Mouse (Mus musculus) limb, embryonic 15.5 days (tissue): ENCODE results near the gene Fkbp1b. TPM values are rescaled to one million over a fixed set of nuclear protein-coding genes. Genes with fewer than 3 reads are reported as not detected.
"Not testable (repeated sequence)": the region's sequence is repeated elsewhere in the genome, so short reads cannot be mapped to it uniquely, and the experiment has no call there.

Source experiments
- ATAC-seq: fragments of 200-750 bp; cut with Nextera tagmentation; 2 replicates; pipeline ENCODE4 v1.8.0; 2017; ENCODE audit warnings: low read depth, moderate TSS enrichment; ENCODE audit not compliant: insufficient number of reproducible peaks, low FRiP score, low TSS enrichment
- H3K27ac ChIP-seq: fragments of 300-500 bp; sonication (generic); 2 replicates; pipeline ENCODE4 v1.5.1; 2015; ENCODE audit warnings: moderate library complexity, mild to moderate bottlenecking, inconsistent platforms
- H3K27me3 ChIP-seq: fragments of 300-500 bp; sonication (generic); 2 replicates; pipeline ENCODE4 v1.6.1; 2015; ENCODE audit warnings: inconsistent platforms
- H3K36me3 ChIP-seq: fragments of 300-500 bp; sonication (generic); 2 replicates; pipeline ENCODE4 v1.6.1; 2015; ENCODE audit warnings: inconsistent platforms
- H3K4me1 ChIP-seq: fragments of 300-500 bp; sonication (generic); 2 replicates; pipeline ENCODE4 v1.6.1; 2015; ENCODE audit warnings: inconsistent platforms
- H3K4me2 ChIP-seq: fragments of 300-500 bp; sonication (generic); 2 replicates; pipeline ENCODE4 v1.6.1; 2015; ENCODE audit warnings: mild to moderate bottlenecking, inconsistent platforms
- H3K4me3 ChIP-seq: fragments of 300-500 bp; sonication (generic); 2 replicates; pipeline ENCODE4 v1.5.1; 2015; ENCODE audit warnings: mild to moderate bottlenecking, inconsistent platforms
- H3K9ac ChIP-seq: fragments of 300-500 bp; sonication (generic); 2 replicates; pipeline ENCODE4 v1.6.1; 2015; ENCODE audit warnings: inconsistent platforms
- H3K9me3 ChIP-seq: fragments of 300-500 bp; sonication (generic); 2 replicates; pipeline ENCODE4 v1.6.1; 2016; ENCODE audit warnings: inconsistent platforms
- WGBS: fragments of 180-500 bp; shearing (Covaris S2); methylation state at CpG from one replicate; pipeline ENCODE4 v1.1.7; 2015; 5-methylcytosine and 5-hydroxymethylcytosine counted together
- polyA plus RNA-seq: library from polyadenylated mRNA; unstranded; fragments of >200 nt; fragmentation: Nextera tagmentation; extraction: Ambion mirVana; gene quantifications from 2 replicates; pipeline ENCODE4 v1.2.1, GENCODE M21; 2015

The Fkbp1b gene
- polyA plus RNA-seq, result 14.0 and 15.2 TPM in 2 replicates

GRCm38 (mm10) chr12:4841392-4841887, at the start of gene Fkbp1b:
Gene Fkbp1b, minus strand, starts transcription at chr12:4841591.
- peak within 1 kb of the TSS; percentile 93 for H3K4me2 ChIP-seq
- under 1% methylated on average over 37 of the region's 37 CpGs for WGBS
- no peak within 1 kb of the TSS for H3K27ac ChIP-seq

GRCm38 (mm10) chr12:4889891-4890290, 48.5 kb upstream of the Fkbp1b start:
- ATAC-seq, result no peak
- Histone ChIP-seq H3K27me3 (no peaks in the 10 kb centered on the region), H3K36me3 (peaks cover 9% of the 10 kb centered on the region), H3K4me1 (no peaks in the 10 kb centered on the region), H3K27ac (no peak overlapping the region), H3K9ac (no peak overlapping the region), H3K4me3 (no peak overlapping the region), H3K4me2 (no peak overlapping the region), H3K9me3 (no peaks in the 10 kb centered on the region)
- 89% methylated on average over 1 of the region's 1 CpGs for WGBS

More at GRCm38 (mm10) chr12:4841392-4841887, at the start of gene Fkbp1b:
- Histone ChIP-seq H3K36me3 (peaks cover 3% of the 10 kb centered on the region; the same call in 1 of the 2 replicates), H3K4me3 (peak within 1 kb of the TSS; percentile 82), H3K27me3 (no peaks in the 10 kb centered on the region), H3K4me1 (peaks cover 19% of the 10 kb centered on the region), H3K9ac (peak within 1 kb of the TSS; percentile 68), H3K9me3 (no peaks in the 10 kb centered on the region)
- peak; percentile 75 for ATAC-seq

GRCm38 (mm10) chr12:4889251-4889650, 47.9 kb upstream of the Fkbp1b start:
- Histone ChIP-seq H3K4me2 (no peak overlapping the region), H3K27ac (no peak overlapping the region), H3K4me1 (no peaks in the 10 kb centered on the region), H3K4me3 (no peak overlapping the region), H3K9ac (no peak overlapping the region), H3K9me3 (no peaks in the 10 kb centered on the region), H3K36me3 (peaks cover 8% of the 10 kb centered on the region), H3K27me3 (no peaks in the 10 kb centered on the region)
- WGBS, result 90% methylated on average over 2 of the region's 2 CpGs
- ATAC-seq, result no peak

GRCm38 (mm10) chr12:4888739-4889138, 47.3 kb upstream of the Fkbp1b start:
- Histone ChIP-seq H3K27ac (no peak overlapping the region), H3K4me3 (no peak overlapping the region), H3K4me2 (no peak overlapping the region), H3K36me3 (peaks cover 6% of the 10 kb centered on the region), H3K4me1 (no peaks in the 10 kb centered on the region), H3K9ac (no peak overlapping the region), H3K9me3 (no peaks in the 10 kb centered on the region), H3K27me3 (no peaks in the 10 kb centered on the region)
- ATAC-seq, result no peak

GRCm38 (mm10) chr12:4886581-4886980, 45.2 kb upstream of the Fkbp1b start:
- not testable (repeated sequence) for H3K9ac ChIP-seq, H3K4me2 ChIP-seq, ATAC-seq, H3K4me1 ChIP-seq, H3K4me3 ChIP-seq, H3K27me3 ChIP-seq, H3K9me3 ChIP-seq, H3K27ac ChIP-seq
- peaks cover 14% of the 10 kb centered on the region for H3K36me3 ChIP-seq
- 95% methylated on average over 4 of the region's 4 CpGs for WGBS

- Histone ChIP-seq H3K4me1 (no peaks in the 10 kb centered on the region), H3K9me3 (no peaks in the 10 kb centered on the region), H3K4me3 (no peak overlapping the region), H3K36me3 (peaks cover 15% of the 10 kb centered on the region), H3K27me3 (no peaks in the 10 kb centered on the region), H3K27ac (no peak overlapping the region), H3K4me2 (no peak overlapping the region), H3K9ac (no peak overlapping the region)
- ATAC-seq, result no peak
- WGBS, result 31% methylated on average over 1 of the region's 1 CpGs
These were observed 43.7 kb upstream of the Fkbp1b start for GRCm38 (mm10) chr12:4885062-4885461.

- peaks cover 21% of the 10 kb centered on the region for H3K36me3 ChIP-seq
- H3K27me3 ChIP-seq, result no peaks in the 10 kb centered on the region
- H3K27ac ChIP-seq, result no peak overlapping the region
- H3K4me3 ChIP-seq, result no peak overlapping the region
- WGBS, result 85% methylated on average over 2 of the region's 2 CpGs
- no peaks in the 10 kb centered on the region for H3K9me3 ChIP-seq
- H3K4me2 ChIP-seq, result no peak overlapping the region
- no peak for ATAC-seq
- no peaks in the 10 kb centered on the region for H3K4me1 ChIP-seq
- H3K9ac ChIP-seq, result no peak overlapping the region
These were observed 40.7 kb upstream of the Fkbp1b start for GRCm38 (mm10) chr12:4882086-4882485.

- Histone ChIP-seq H3K9me3 (no peaks in the 10 kb centered on the region), H3K27ac (no peak overlapping the region), H3K9ac (no peak overlapping the region), H3K4me2 (no peak overlapping the region), H3K36me3 (peaks cover 21% of the 10 kb centered on the region), H3K4me1 (peaks cover 7% of the 10 kb centered on the region), H3K27me3 (no peaks in the 10 kb centered on the region), H3K4me3 (no peak overlapping the region)
- ATAC-seq, result no peak
- WGBS, result 91% methylated on average over 5 of the region's 5 CpGs
These were observed 37.7 kb upstream of the Fkbp1b start for GRCm38 (mm10) chr12:4879048-4879447.

- H3K9ac ChIP-seq, result no peak overlapping the region
- ATAC-seq, result no peak
- H3K36me3 ChIP-seq, result peaks cover 21% of the 10 kb centered on the region
- no peak overlapping the region for H3K4me2 ChIP-seq
- peaks cover 11% of the 10 kb centered on the region for H3K4me1 ChIP-seq
- H3K4me3 ChIP-seq, result no peak overlapping the region
- 77% methylated on average over 9 of the region's 9 CpGs for WGBS
- peaks cover 3% of the 10 kb centered on the region; the same call in 1 of the 2 replicates for H3K27me3 ChIP-seq
- H3K9me3 ChIP-seq, result no peaks in the 10 kb centered on the region
- no peak overlapping the region for H3K27ac ChIP-seq
These were observed 36.9 kb upstream of the Fkbp1b start for GRCm38 (mm10) chr12:4878296-4878783.

GRCm38 (mm10) chr12:4875623-4876022, 34.2 kb upstream of the Fkbp1b start:
- no peak overlapping the region for H3K4me3 ChIP-seq
- no peak overlapping the region for H3K27ac ChIP-seq
- peaks cover 11% of the 10 kb centered on the region for H3K4me1 ChIP-seq
- ATAC-seq, result no peak
- 77% methylated on average over 8 of the region's 8 CpGs for WGBS
- H3K9ac ChIP-seq, result no peak overlapping the region
- no peaks in the 10 kb centered on the region for H3K9me3 ChIP-seq
- peaks cover 9% of the 10 kb centered on the region for H3K36me3 ChIP-seq
- H3K4me2 ChIP-seq, result no peak overlapping the region
- peaks cover 3% of the 10 kb centered on the region; the same call in 1 of the 2 replicates for H3K27me3 ChIP-seq

- 3% methylated on average over 24 of the region's 24 CpGs for WGBS
- peak within 1 kb of the TSS; percentile 87 for H3K4me2 ChIP-seq
- peak within 1 kb of the TSS; percentile 35 for H3K4me3 ChIP-seq
- peak; percentile 80 for ATAC-seq
- peaks cover 5% of the 10 kb centered on the region for H3K36me3 ChIP-seq
- H3K27me3 ChIP-seq, result peaks cover 3% of the 10 kb centered on the region; the same call in 1 of the 2 replicates
- peaks cover 11% of the 10 kb centered on the region for H3K4me1 ChIP-seq
- no peak within 1 kb of the TSS for H3K27ac ChIP-seq
- H3K9me3 ChIP-seq, result no peaks in the 10 kb centered on the region
- 0 out of 2 replicates have a peak within 1 kb of the TSS, but pooled peaks have one; percentile 3 for H3K9ac ChIP-seq
These were observed 33.0 kb upstream of the Fkbp1b start, which contains the start of gene Mfsd2b for GRCm38 (mm10) chr12:4874161-4874927. Gene Mfsd2b, minus strand, starts transcription at chr12:4874359.

- peaks cover 3% of the 10 kb centered on the region; the same call in 1 of the 2 replicates for H3K27me3 ChIP-seq
- H3K4me1 ChIP-seq, result peaks cover 11% of the 10 kb centered on the region
- H3K4me2 ChIP-seq, result peak overlapping the region; percentile 87; the same call in 1 of the 2 replicates
- H3K9me3 ChIP-seq, result no peaks in the 10 kb centered on the region
- no peaks in the 10 kb centered on the region; the same call in 1 of the 2 replicates for H3K36me3 ChIP-seq
- no peak for ATAC-seq
- WGBS, result 73% methylated on average over 6 of the region's 6 CpGs
- no peak overlapping the region for H3K4me3 ChIP-seq
- no peak overlapping the region for H3K9ac ChIP-seq
- H3K27ac ChIP-seq, result no peak overlapping the region
These were observed 32.1 kb upstream of the Fkbp1b start for GRCm38 (mm10) chr12:4873531-4873930.
